Mouse (Mus musculus) c-Kit-positive CD71-positive TER-119-negative erythroid progenitor cells, embryonic 14.5 days (primary cell): Measurements from ENCODE around the gene Gm29866.
"Not testable (repeated sequence)": the region's sequence is repeated elsewhere in the genome, so short reads cannot be mapped to it uniquely, and the experiment has no call there.

Experiments used
- DNase-seq: peaks from one replicate; pipeline ENCODE4 v3.0.0-alpha.2; 2013; ENCODE audit warnings: low read depth

The Gm29866 gene

DNA sequence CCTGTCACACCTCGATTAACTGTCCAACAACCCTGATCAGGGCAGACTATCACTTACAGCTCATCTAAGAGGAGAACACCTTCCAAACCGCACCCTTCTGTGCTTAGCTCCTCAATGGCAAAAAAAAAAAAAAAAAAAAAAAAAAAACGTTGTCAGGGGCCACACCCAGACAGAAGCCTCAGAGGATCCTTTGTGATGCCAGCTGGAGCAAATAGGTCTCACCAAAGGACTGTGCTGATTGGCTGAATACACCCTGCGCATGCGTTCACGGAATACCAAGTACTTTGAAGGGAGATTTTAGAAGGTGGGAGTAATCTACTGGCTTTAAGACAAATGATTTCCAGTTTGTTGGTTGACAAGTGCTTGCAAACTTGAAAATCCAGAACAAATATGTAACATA, at the start of gene Gm29866:
Gene Gm29866, minus strand, starts transcription at position 101 of the 400 bp plus-strand sequence.
- DNase-seq, result not testable (repeated sequence)
